Mouse (Mus musculus) kidney, postnatal 0 days (tissue): ENCODE measurements around the gene Pomp. TPM values are rescaled to one million over a fixed set of nuclear protein-coding genes. Genes with fewer than 3 reads are reported as not detected.
A peak's percentile ranks its signal among the peaks of the same experiment; 100 is the strongest.

Experiments used
- ATAC-seq: fragments of 200-750 bp; cut with Nextera tagmentation; replicated peaks from 2 replicates; pipeline ENCODE4 v1.8.0; 2017; ENCODE audit warnings: low read depth, moderate number of reproducible peaks, moderate TSS enrichment, moderate library complexity; ENCODE audit not compliant: low FRiP score
- DNase-seq: peaks from one replicate; pipeline ENCODE4 v3.0.0-alpha.2; 2016; ENCODE audit warnings: low spot score
- H3K27ac ChIP-seq: fragments of 300-500 bp; sonication (generic); 2 replicates; pipeline ENCODE4 v1.5.1; 2014; ENCODE audit warnings: mild to moderate bottlenecking
- H3K27me3 ChIP-seq: fragments of 300-500 bp; sonication (generic); 2 replicates; pipeline ENCODE4 v1.6.1; 2014; ENCODE audit warnings: low read length, mixed read lengths; ENCODE audit not compliant: insufficient read depth
- H3K36me3 ChIP-seq: fragments of 300-500 bp; sonication (generic); 2 replicates; pipeline ENCODE4 v1.6.1; 2014; ENCODE audit warnings: low read length, mixed read lengths; ENCODE audit not compliant: insufficient read depth
- H3K4me1 ChIP-seq: fragments of 300-500 bp; sonication (generic); replicated peaks from 2 replicates; pipeline ENCODE4 v1.6.1; 2014; ENCODE audit warnings: antibody characterized with exemption, low read length, mixed read lengths; ENCODE audit not compliant: insufficient read depth
- H3K4me2 ChIP-seq: fragments of 300-500 bp; sonication (generic); 2 replicates; pipeline ENCODE4 v1.6.1; 2014; ENCODE audit warnings: mild to moderate bottlenecking, low read length, moderate library complexity, mixed read lengths
- H3K4me3 ChIP-seq: fragments of 300-500 bp; sonication (generic); replicated peaks from 2 replicates; pipeline ENCODE4 v1.5.1; 2014; ENCODE audit warnings: low read depth, low read length
- H3K9ac ChIP-seq: fragments of 300-500 bp; sonication (generic); 2 replicates; pipeline ENCODE4 v1.6.1; 2014; ENCODE audit warnings: low read depth, low read length
- H3K9me3 ChIP-seq: fragments of 300-500 bp; sonication (generic); replicated peaks from 2 replicates; pipeline ENCODE4 v1.6.1; 2016; ENCODE audit warnings: low read length, inconsistent platforms, mixed read lengths
- CTCF ChIP-seq: IDR thresholded peaks from 2 replicates; pipeline ENCODE4 v1.5.1; 2016; ENCODE audit warnings: antibody characterized with exemption, low read depth, mild to moderate bottlenecking, moderate library complexity
- WGBS: fragments of 180-500 bp; shearing (Covaris S2); extraction: QIAGEN DNeasy Blood & Tissue Kit; methylation state at CpG from one replicate; pipeline ENCODE4 v1.1.7; 2014; 5-methylcytosine and 5-hydroxymethylcytosine counted together
- polyA plus RNA-seq: library from polyadenylated mRNA; unstranded; fragments of >200 nt; fragmentation: Nextera tagmentation; extraction: Ambion mirVana; gene quantifications from 2 replicates; pipeline ENCODE4 v1.2.1, GENCODE M21; 2015

Pomp gene
- polyA plus RNA-seq, 1 experiment from 2014 or later, result 525 TPM

- ATAC-seq, result no peak
- no peak for TF ChIP-seq CTCF
Observed at GRCm38 (mm10) chr5:147888313-147889297, 28.3 kb downstream of the Pomp start.

GRCm38 (mm10) chr5:147892735-147893134 is 32.5 kb downstream of the Pomp start:
- no peak overlapping the region for H3K9ac ChIP-seq
- 41% methylated on average over 6 of the region's 6 CpGs for WGBS
- DNase-seq (no peak), ATAC-seq (no peak)
- H3K4me3 ChIP-seq, result no peak overlapping the region
- no peak overlapping the region for H3K27ac ChIP-seq
- no peak for TF ChIP-seq CTCF
- no peak overlapping the region for H3K4me2 ChIP-seq
- H3K36me3 ChIP-seq, result no peaks in the 10 kb centered on the region
- H3K9me3 ChIP-seq, result no peaks in the 10 kb centered on the region
- H3K4me1 ChIP-seq, result no peaks in the 10 kb centered on the region
- no peaks in the 10 kb centered on the region for H3K27me3 ChIP-seq

More at GRCm38 (mm10) chr5:147888313-147889297, 28.3 kb downstream of the Pomp start:
- Histone ChIP-seq H3K27me3 (no peaks in the 10 kb centered on the region), H3K36me3 (no peaks in the 10 kb centered on the region), H3K4me3 (no peak overlapping the region), H3K4me1 (no peaks in the 10 kb centered on the region), H3K9me3 (no peaks in the 10 kb centered on the region), H3K9ac (no peak overlapping the region), H3K27ac (no peak overlapping the region), H3K4me2 (no peak overlapping the region)
- no peak for DNase-seq
- 72% methylated on average over 10 of the region's 12 CpGs for WGBS

- Histone ChIP-seq H3K9ac (no peak overlapping the region), H3K27me3 (no peaks in the 10 kb centered on the region), H3K9me3 (no peaks in the 10 kb centered on the region), H3K4me3 (no peak overlapping the region), H3K27ac (no peak overlapping the region), H3K4me1 (no peaks in the 10 kb centered on the region), H3K4me2 (0 out of 2 replicates have a peak overlapping the region, but pooled peaks have one; percentile 98), H3K36me3 (no peaks in the 10 kb centered on the region)
- no peak for TF ChIP-seq CTCF
- DNase-seq (no peak), ATAC-seq (no peak)
- WGBS, result 38% methylated on average over 9 of the region's 9 CpGs
Observed at GRCm38 (mm10) chr5:147893143-147893542, 32.9 kb downstream of the Pomp start.

- H3K27me3 ChIP-seq, result no peaks in the 10 kb centered on the region
- H3K36me3 ChIP-seq, result no peaks in the 10 kb centered on the region
- peak; percentile 36 for DNase-seq
- no peaks in the 10 kb centered on the region for H3K9me3 ChIP-seq
- H3K4me3 ChIP-seq, result peak overlapping the region; percentile 76
- TF ChIP-seq CTCF, result no peak
- peak overlapping the region; percentile 52; the same call in 1 of the 2 replicates for H3K9ac ChIP-seq
- H3K4me1 ChIP-seq, result no peaks in the 10 kb centered on the region
- H3K27ac ChIP-seq, result 0 out of 2 replicates have a peak overlapping the region, but pooled peaks have one; percentile 10
- 3% methylated on average over 25 of the region's 25 CpGs for WGBS
- no peak for ATAC-seq
- H3K4me2 ChIP-seq, result peak overlapping the region; percentile 98
Observed at GRCm38 (mm10) chr5:147893766-147894454, 33.6 kb downstream of the Pomp start.

GRCm38 (mm10) chr5:147894455-147895076 is 34.3 kb downstream of the Pomp start, which contains the start of gene Slc46a3:
Gene Slc46a3, minus strand, starts transcription at chr5:147894815.
- H3K27ac ChIP-seq, result 0 out of 2 replicates have a peak within 1 kb of the TSS, but pooled peaks have one; percentile 10
- under 1% methylated on average over 47 of the region's 47 CpGs for WGBS
- H3K36me3 ChIP-seq, result no peaks in the 10 kb centered on the region
- no peaks in the 10 kb centered on the region for H3K9me3 ChIP-seq
- H3K4me3 ChIP-seq, result peak within 1 kb of the TSS; percentile 76
- no peaks in the 10 kb centered on the region for H3K27me3 ChIP-seq
- ATAC-seq (peak; percentile 99), DNase-seq (peak; percentile 94)
- no peaks in the 10 kb centered on the region for H3K4me1 ChIP-seq
- peak within 1 kb of the TSS; percentile 52; the same call in 1 of the 2 replicates for H3K9ac ChIP-seq
- TF ChIP-seq CTCF, result peak; percentile 52
- peak within 1 kb of the TSS; percentile 98 for H3K4me2 ChIP-seq
